Mouse (Mus musculus): ENCODE measurements at regions not wholly inside any gene's neighbourhood (a gene's known extent, or its start where the extent isn't known, plus 50 kb on each side); places are given as distances from the start of the nearest gene placed in this dataset.

DNA sequence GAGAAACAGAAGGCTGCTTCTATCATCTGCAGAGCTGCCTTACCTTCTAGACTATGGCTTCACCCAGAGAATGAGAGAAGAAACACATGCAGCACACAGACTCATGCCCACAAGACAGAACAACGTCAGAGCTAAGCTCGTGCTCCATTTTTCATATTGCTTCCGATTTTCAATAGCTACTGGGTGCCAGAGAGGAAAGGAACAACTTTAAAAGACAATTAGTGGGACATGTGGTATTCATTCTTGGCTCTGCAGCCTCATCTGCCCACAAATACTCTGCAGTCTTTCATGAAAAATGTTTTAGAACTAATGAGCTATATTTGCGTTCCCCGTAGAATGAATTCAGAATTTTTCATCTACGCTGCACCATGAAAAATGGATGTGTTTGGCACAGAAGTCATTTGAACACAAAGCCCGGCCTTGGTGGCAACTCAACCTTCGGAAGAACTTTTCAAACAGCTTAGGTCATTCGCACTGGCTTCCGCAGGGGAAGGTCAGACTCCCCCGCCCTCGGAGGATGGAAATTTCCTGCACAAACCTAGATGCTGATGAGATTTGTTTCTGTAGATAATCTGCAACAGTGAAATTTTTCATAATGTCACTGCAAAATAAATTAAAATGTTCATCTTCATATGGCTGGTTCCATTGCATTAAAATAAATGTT is 213.6 kb downstream of the Skap2 start:
- TF ChIP-seq CTCF (IDR thresholded peaks at IDR 0.05; ENCODE audit: low read depth, low read length) (no peak), POLR2A (IDR thresholded peaks at IDR 0.05; ENCODE audit: borderline replicate concordance, low read depth, low read length) (no peak)

Measured in bone marrow macrophage, adult 2 months (primary cell).